ENCODE assay signal across 24 mouse cellular contexts in the genomic region with DNA sequence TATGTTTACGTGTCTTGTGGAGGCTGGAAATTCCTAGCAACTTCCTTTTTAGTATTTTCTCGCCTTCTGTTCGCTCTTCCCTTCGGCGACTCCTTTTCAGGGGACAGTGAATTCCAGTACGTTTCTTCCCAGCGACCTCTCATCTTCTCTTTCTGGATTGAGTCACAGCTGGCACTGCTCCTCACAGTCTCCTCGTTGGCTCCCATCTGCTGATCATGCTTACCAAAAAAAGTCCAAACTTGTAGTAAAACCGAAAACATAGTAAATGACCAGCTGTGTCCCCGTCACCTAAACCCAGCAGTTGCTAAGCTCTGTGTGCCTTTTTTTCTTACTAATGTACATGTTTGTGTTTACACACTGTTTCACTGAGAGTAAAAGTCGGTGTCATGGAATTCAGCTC. TPM values are rescaled to one million over a fixed set of nuclear protein-coding genes. Genes with fewer than 3 reads are reported as not detected.
A peak's percentile ranks its signal among the peaks of the same experiment; 100 is the strongest.
DNase-seq lines count a peak whose midpoint lies in the region; ATAC-seq and TF ChIP-seq lines count a peak whose summit lies in the region.
"Had no signal": no experiment of that assay in that cellular context is flagged by ENCODE, and none has a peak within 500 bp of the region (broad histone marks: within the 10 kb centered on the region; RNA-seq: fewer than 3 reads in every experiment).

No protein-coding gene starts in this region.

- H3K36me3 ChIP-seq in heart, embryonic 13.5 days: 0 out of 2 replicates have a peak, but pooled peaks cover 2% of the 10 kb centered on the region
- 0 out of 2 replicates have a peak, but pooled peaks cover 3% of the 10 kb centered on the region for H3K36me3 ChIP-seq in heart, embryonic 12.5 days
- no peaks in the 10 kb centered on the region for H3K36me3 ChIP-seq in kidney, embryonic 16.5 days (ENCODE audit: insufficient read depth, low read length)
- H3K36me3 ChIP-seq: embryonic facial prominence, embryonic 15.5 days; hindbrain, embryonic 15.5 days; intestine, embryonic 15.5 days; liver, embryonic 13.5 days had no signal

- 0 out of 2 replicates have a peak, but pooled peaks cover 3% of the 10 kb centered on the region for H3K27me3 ChIP-seq in heart, embryonic 13.5 days (replicated peaks)
- H3K27me3 ChIP-seq in heart, embryonic 12.5 days (replicated peaks): no peaks in the 10 kb centered on the region; the same call in 1 of the 2 replicates
- H3K27me3 ChIP-seq in kidney, embryonic 16.5 days (ENCODE audit: insufficient read depth, low read length): no peaks in the 10 kb centered on the region
- no peaks in the 10 kb centered on the region for H3K27me3 ChIP-seq in cerebellum, adult 2 months (ENCODE audit: control insufficient read depth, insufficient read depth, low read length)
- H3K27me3 ChIP-seq: embryonic facial prominence, embryonic 15.5 days; hindbrain, embryonic 15.5 days; intestine, embryonic 15.5 days; liver, embryonic 13.5 days had no signal

- H3K9me3 ChIP-seq in heart, embryonic 13.5 days: no peaks in the 10 kb centered on the region
- 0 out of 2 replicates have a peak, but pooled peaks cover 2% of the 10 kb centered on the region for H3K9me3 ChIP-seq in heart, embryonic 12.5 days (replicated peaks)
- H3K9me3 ChIP-seq in kidney, embryonic 16.5 days (ENCODE audit: low read length): no peaks in the 10 kb centered on the region; the same call in 1 of the 2 replicates
- H3K9me3 ChIP-seq: embryonic facial prominence, embryonic 15.5 days; hindbrain, embryonic 15.5 days; intestine, embryonic 15.5 days; liver, embryonic 13.5 days had no signal

- no peaks in the 10 kb centered on the region for H3K4me1 ChIP-seq in heart, embryonic 13.5 days
- no peaks in the 10 kb centered on the region for H3K4me1 ChIP-seq in heart, embryonic 12.5 days (replicated peaks)
- no peaks in the 10 kb centered on the region for H3K4me1 ChIP-seq in kidney, embryonic 16.5 days (ENCODE audit: insufficient read depth, low read length)
- H3K4me1 ChIP-seq in cerebellum, adult 2 months (ENCODE audit: control insufficient read depth, insufficient read depth, low read length): peaks cover 9% of the 10 kb centered on the region; the same call in 1 of the 2 replicates
- H3K4me1 ChIP-seq: hindbrain, embryonic 15.5 days; intestine, embryonic 15.5 days had no signal

- intact Hi-C loops in heart, postnatal 10 days (cut with DNase I): no loop called here

- no peak for DNase-seq in frontal cortex, postnatal 14 days (ENCODE audit: low spot score in 2 of 2)
- DNase-seq in 3T3-L1 (ENCODE audit: low read depth, low spot score): peak; percentile 39
- peak; percentile 45 to 52 for DNase-seq in heart, postnatal 10 days
- DNase-seq in cerebellum, adult 2 months: no peak
- DNase-seq: adrenal gland, postnatal 14 days; cerebellum, adult 11-12 months; cerebellum, postnatal 25 days; kidney, adult 9 months; kidney, postnatal 36 days; liver, embryonic 13.5 days; retina, postnatal 1 day; right cerebral cortex, postnatal 4 days had no signal

- H3K27ac ChIP-seq in heart, embryonic 13.5 days (replicated peaks): peak overlapping the region; percentile 28
- no peak overlapping the region for H3K27ac ChIP-seq in heart, embryonic 12.5 days (ENCODE audit: poor library complexity, severe bottlenecking)
- H3K27ac ChIP-seq in kidney, embryonic 16.5 days (ENCODE audit: low read length): no peak overlapping the region
- no peak overlapping the region for H3K27ac ChIP-seq in cerebellum, adult 2 months (ENCODE audit: insufficient read depth, low read length)
- H3K27ac ChIP-seq: hindbrain, embryonic 15.5 days; intestine, embryonic 15.5 days; liver, embryonic 13.5 days had no signal

- no peak overlapping the region for H3K9ac ChIP-seq in heart, embryonic 13.5 days
- H3K9ac ChIP-seq in heart, embryonic 12.5 days: no peak overlapping the region
- H3K9ac ChIP-seq in kidney, embryonic 16.5 days (replicated peaks; ENCODE audit: low read length): no peak overlapping the region
- H3K9ac ChIP-seq: embryonic facial prominence, embryonic 15.5 days; hindbrain, embryonic 15.5 days; intestine, embryonic 15.5 days; liver, embryonic 13.5 days had no signal

- WGBS in heart, embryonic 13.5 days: 74% methylated on average over 11 of the region's 11 CpGs
- 76% methylated on average over 11 of the region's 11 CpGs for WGBS in heart, embryonic 12.5 days
- 75% methylated on average over 11 of the region's 11 CpGs for WGBS in kidney, embryonic 16.5 days
- WGBS in cerebellum, adult 2 months: 59% methylated on average over 11 of the region's 11 CpGs

- H3K4me2 ChIP-seq in heart, embryonic 13.5 days: no peak overlapping the region
- H3K4me2 ChIP-seq in heart, embryonic 12.5 days: no peak overlapping the region
- H3K4me2 ChIP-seq in kidney, embryonic 16.5 days (replicated peaks; ENCODE audit: low read depth, low read length): no peak overlapping the region
- H3K4me2 ChIP-seq: embryonic facial prominence, embryonic 15.5 days; hindbrain, embryonic 15.5 days; intestine, embryonic 15.5 days; liver, embryonic 13.5 days; midbrain, embryonic 11.5 days had no signal

- no peak for TF ChIP-seq POLR2A in cerebellum, adult 2 months (IDR thresholded peaks at IDR 0.05; ENCODE audit: borderline replicate concordance, insufficient read depth, low read length)

- peak; percentile 83 for ATAC-seq in frontal cortex, adult (ENCODE audit: low TSS enrichment)
- ATAC-seq in heart, embryonic 13.5 days (ENCODE audit: extremely low read depth, insufficient number of reproducible peaks, low FRiP score, low TSS enrichment): no peak
- no peak for ATAC-seq in heart, embryonic 12.5 days (ENCODE audit: insufficient number of reproducible peaks, low FRiP score)
- no peak for ATAC-seq in kidney, embryonic 16.5 days (ENCODE audit: low FRiP score, low TSS enrichment)
- ATAC-seq: activated CD4-positive, CD25-positive, alpha-beta regulatory T cell, adult 4 months; CD4-positive, CD25-positive, alpha-beta regulatory T cell, adult 4 months; forebrain, embryonic 16.5 days; intestine, embryonic 15.5 days had no signal

- no peak overlapping the region for H3K4me3 ChIP-seq in heart, embryonic 13.5 days
- no peak overlapping the region for H3K4me3 ChIP-seq in heart, embryonic 12.5 days
- H3K4me3 ChIP-seq in kidney, embryonic 16.5 days (ENCODE audit: low read length): no peak overlapping the region
- no peak overlapping the region for H3K4me3 ChIP-seq in cerebellum, adult 2 months (replicated peaks; ENCODE audit: insufficient read depth, low read depth, low read length)
- H3K4me3 ChIP-seq: embryonic facial prominence, embryonic 15.5 days; hindbrain, embryonic 15.5 days; intestine, embryonic 15.5 days; liver, embryonic 13.5 days had no signal

- no peak for TF ChIP-seq CTCF in cerebellum, adult 2 months (IDR thresholded peaks at IDR 0.05; ENCODE audit: borderline replicate concordance, insufficient read depth, low read depth, low read length)

RNA-seq across cellular contexts. Expression of a gene that starts 47.6 kb away (rescaled TPM):
- 5.0 and 6.4 TPM in 2 replicates for polyA plus RNA-seq in heart, embryonic 13.5 days (2015; fragmentation: Nextera tagmentation; extraction: Ambion mirVana)
- polyA plus RNA-seq in heart, embryonic 12.5 days (2016; fragmentation: Nextera tagmentation; extraction: Ambion mirVana): 6.3 and 7.8 TPM in 2 replicates
- 1 to 10 TPM; 4.9 to 5.2 TPM for total RNA-seq in heart, postnatal 10 days (2021)
- polyA plus RNA-seq in kidney, embryonic 16.5 days (2015; fragmentation: Nextera tagmentation; extraction: Ambion mirVana): 17.0 and 19.3 TPM in 2 replicates
- 4.9 and 6.9 TPM in 2 replicates for polyA plus RNA-seq in cerebellum, adult 2 months (2012; rRNA removed)
- total RNA-seq: monocyte, adult 5-6 weeks had no signal

Comparison
In these comparisons a context has a peak if more than half of its experiments do, and no peak if none do; other contexts are left out.
1. DNase-seq: peak in 3T3-L1 (single experiment) and heart, postnatal 10 days (2 of 2); none in frontal cortex, postnatal 14 days (0 of 2) and cerebellum, adult 2 months (0 of 2).